Mouse (Mus musculus): Measurements from ENCODE around the gene Mllt11.
A peak's percentile ranks its signal among the peaks of the same experiment; 100 is the strongest.
"Not testable (repeated sequence)": the region's sequence is repeated elsewhere in the genome, so short reads cannot be mapped to it uniquely, and the experiment has no call there.

Gene Mllt11

GRCm38 (mm10) chr3:95216655-95217254 lies 15.2 kb downstream of the Mllt11 start:
- DNase-seq, result no peak

GRCm38 (mm10) chr3:95213609-95213975 lies 18.4 kb downstream of the Mllt11 start:
- no peak for DNase-seq

GRCm38 (mm10) chr3:95212889-95213608 lies 18.9 kb downstream of the Mllt11 start:
- DNase-seq, result not testable (repeated sequence)

- no peak for DNase-seq
These were observed 21.4 kb downstream of the Mllt11 start for GRCm38 (mm10) chr3:95210585-95210984.

- DNase-seq, result no peak
These were observed 23.7 kb downstream of the Mllt11 start for GRCm38 (mm10) chr3:95208286-95208685.

GRCm38 (mm10) chr3:95203880-95204279 lies 28.1 kb downstream of the Mllt11 start:
- DNase-seq, result no peak

- no peak for DNase-seq
These were observed 31.4 kb downstream of the Mllt11 start for GRCm38 (mm10) chr3:95200562-95200961.

- DNase-seq, result no peak
These were observed 31.8 kb downstream of the Mllt11 start for GRCm38 (mm10) chr3:95200132-95200531.

GRCm38 (mm10) chr3:95199101-95199500 lies 32.9 kb downstream of the Mllt11 start:
- no peak for DNase-seq

GRCm38 (mm10) chr3:95195772-95196171 lies 36.2 kb downstream of the Mllt11 start:
- no peak for DNase-seq

GRCm38 (mm10) chr3:95194721-95195135 lies 37.2 kb downstream of the Mllt11 start:
- no peak for DNase-seq

- no peak for DNase-seq
These were observed 45.1 kb downstream of the Mllt11 start for GRCm38 (mm10) chr3:95186888-95187287.

GRCm38 (mm10) chr3:95186100-95186499 lies 45.9 kb downstream of the Mllt11 start:
- no peak for DNase-seq

- DNase-seq, result no peak
These were observed 47.0 kb downstream of the Mllt11 start for GRCm38 (mm10) chr3:95184796-95185577.

GRCm38 (mm10) chr3:95181841-95182240 lies 50.1 kb downstream of the Mllt11 start:
- no peak for DNase-seq

GRCm38 (mm10) chr3:95179890-95180289 lies 52.1 kb downstream of the Mllt11 start:
- no peak for DNase-seq

- no peak for DNase-seq
These were observed 53.0 kb downstream of the Mllt11 start for GRCm38 (mm10) chr3:95178948-95179347.

- DNase-seq, result no peak
These were observed 54.4 kb downstream of the Mllt11 start for GRCm38 (mm10) chr3:95177583-95177982.

GRCm38 (mm10) chr3:95176500-95176899 lies 55.5 kb downstream of the Mllt11 start:
- DNase-seq, result no peak

GRCm38 (mm10) chr3:95174011-95174592 lies 57.9 kb downstream of the Mllt11 start:
- peak; percentile 87 for DNase-seq

GRCm38 (mm10) chr3:95173256-95173949 lies 58.6 kb downstream of the Mllt11 start:
- peak; percentile 43 for DNase-seq

GRCm38 (mm10) chr3:95172526-95173255 lies 59.3 kb downstream of the Mllt11 start:
- DNase-seq, result no peak
